Mouse (Mus musculus): ENCODE data around the gene Slc16a13. TPM values are rescaled to one million over a fixed set of nuclear protein-coding genes. Genes with fewer than 3 reads are reported as not detected.

Gene Slc16a13
- total RNA-seq, 2 experiments from 2014 or later, result 0.10 to 0.88 TPM

GRCm38 (mm10) chr11:70232546-70232945 lies 11.7 kb upstream of the Slc16a13 start:
- DNase-seq, result peak; percentile 67

GRCm38 (mm10) chr11:70230239-70230727 lies 9.4 kb upstream of the Slc16a13 start:
- DNase-seq, result peak; percentile 78

- DNase-seq, result no peak
Observed at GRCm38 (mm10) chr11:70229260-70230010, 8.6 kb upstream of the Slc16a13 start, which contains the start of gene Bcl6b. Bcl6b (minus strand) TSS chr11:70229798.

GRCm38 (mm10) chr11:70228828-70229227 lies 8.0 kb upstream of the Slc16a13 start:
- DNase-seq, result peak; percentile 78

GRCm38 (mm10) chr11:70227661-70228245 lies 6.9 kb upstream of the Slc16a13 start:
- no peak for DNase-seq

GRCm38 (mm10) chr11:70227126-70227525 lies 6.3 kb upstream of the Slc16a13 start:
- DNase-seq, result no peak

GRCm38 (mm10) chr11:70226602-70226890 lies 5.7 kb upstream of the Slc16a13 start:
- DNase-seq, result no peak

GRCm38 (mm10) chr11:70225798-70226601 lies 5.1 kb upstream of the Slc16a13 start:
- no peak for DNase-seq

- no peak for DNase-seq
Observed at GRCm38 (mm10) chr11:70223724-70224123, 2.9 kb upstream of the Slc16a13 start.

- DNase-seq, result no peak
Observed at GRCm38 (mm10) chr11:70221603-70222500, 988 bp upstream of the Slc16a13 start.

GRCm38 (mm10) chr11:70220323-70220722 lies 541 bp downstream of the Slc16a13 start:
- DNase-seq, result no peak

GRCm38 (mm10) chr11:70219873-70220272 lies 991 bp downstream of the Slc16a13 start:
- no peak for DNase-seq

GRCm38 (mm10) chr11:70218741-70219470 lies 2.0 kb downstream of the Slc16a13 start:
- no peak for DNase-seq

GRCm38 (mm10) chr11:70218039-70218438 lies 2.8 kb downstream of the Slc16a13 start:
- no peak for DNase-seq

GRCm38 (mm10) chr11:70216103-70216502 lies 4.8 kb downstream of the Slc16a13 start:
- no peak for DNase-seq

GRCm38 (mm10) chr11:70215301-70215700 lies 5.6 kb downstream of the Slc16a13 start:
- no peak for DNase-seq

- no peak for DNase-seq
Observed at GRCm38 (mm10) chr11:70214856-70215209, 6.0 kb downstream of the Slc16a13 start.

- no peak for DNase-seq
Observed at GRCm38 (mm10) chr11:70214191-70214855, 6.5 kb downstream of the Slc16a13 start.

GRCm38 (mm10) chr11:70213736-70214135 lies 7.1 kb downstream of the Slc16a13 start:
- DNase-seq, result no peak

GRCm38 (mm10) chr11:70212896-70213295 lies 8.0 kb downstream of the Slc16a13 start:
- DNase-seq, result no peak

GRCm38 (mm10) chr11:70212423-70212822 lies 8.4 kb downstream of the Slc16a13 start, which contains the start of gene Slc16a11:
Slc16a11 (plus strand) TSS chr11:70212752.
- no peak for DNase-seq

Data from gastrocnemius, postnatal 25 days (tissue).